Mouse (Mus musculus) megakaryocyte, embryonic 14.5 days (primary cell): Measurements from ENCODE around the gene Fam189a1. TPM values are rescaled to one million over a fixed set of nuclear protein-coding genes. Genes with fewer than 3 reads are reported as not detected.
A peak's percentile ranks its signal among the peaks of the same experiment; 100 is the strongest.

Experiments
- H3K27me3 ChIP-seq: replicated peaks from 2 replicates; pipeline ENCODE3; 2012; ENCODE audit warnings: inconsistent platforms
- H3K36me3 ChIP-seq: replicated peaks from 2 replicates; pipeline ENCODE3; 2012; ENCODE audit warnings: low read length, inconsistent platforms, mixed read lengths
- H3K4me1 ChIP-seq: 2 replicates; pipeline ENCODE4 v1.6.1; 2012; ENCODE audit warnings: inconsistent platforms
- H3K4me3 ChIP-seq: replicated peaks from 2 replicates; pipeline ENCODE3; 2012; ENCODE audit warnings: moderate library complexity, mild to moderate bottlenecking, inconsistent platforms
- H3K9me3 ChIP-seq: 2 replicates; pipeline ENCODE4 v1.6.1; 2012; ENCODE audit warnings: inconsistent platforms
- FLI1 ChIP-seq: IDR thresholded peaks from 2 replicates; pipeline ENCODE4 v1.6.1; 2012; ENCODE audit warnings: low read length, inconsistent platforms, mixed read lengths
- GATA1 ChIP-seq: IDR thresholded peaks from 3 replicates; pipeline ENCODE4 v1.6.1; 2012; ENCODE audit warnings: mixed read lengths, low read length, inconsistent platforms, borderline replicate concordance
- polyA plus RNA-seq: library from polyadenylated mRNA; stranded (reverse); fragments of >175 nt; gene quantifications from 2 replicates; pipeline ENCODE4 v1.2.3, GENCODE M21; 2012; ENCODE audit warnings: low replicate concordance; ENCODE audit not compliant: insufficient read depth

Gene Fam189a1
- polyA plus RNA-seq, 1 experiment = not detected

GRCm38 (mm10) chr7:64855389-64855927, 300.9 kb downstream of the Fam189a1 start:
- TF ChIP-seq FLI1 (no peak), GATA1 (no peak)
- H3K9me3 ChIP-seq = peaks cover 14% of the 10 kb centered on the region; the same call in 1 of the 2 replicates
- H3K4me3 ChIP-seq = peak overlapping the region; percentile 79
- H3K36me3 ChIP-seq = no peaks in the 10 kb centered on the region
- H3K4me1 ChIP-seq = no peaks in the 10 kb centered on the region
- H3K27me3 ChIP-seq = no peaks in the 10 kb centered on the region

GRCm38 (mm10) chr7:64850791-64851190, 305.6 kb downstream of the Fam189a1 start:
- TF ChIP-seq GATA1 (no peak), FLI1 (no peak)
- Histone ChIP-seq H3K4me3 (no peak overlapping the region), H3K9me3 (0 out of 2 replicates have a peak, but pooled peaks cover 7% of the 10 kb centered on the region), H3K27me3 (no peaks in the 10 kb centered on the region), H3K36me3 (no peaks in the 10 kb centered on the region), H3K4me1 (no peaks in the 10 kb centered on the region)

- H3K9me3 ChIP-seq = no peaks in the 10 kb centered on the region
- H3K27me3 ChIP-seq = no peaks in the 10 kb centered on the region
- TF ChIP-seq FLI1 (no peak), GATA1 (no peak)
- no peaks in the 10 kb centered on the region for H3K4me1 ChIP-seq
- H3K36me3 ChIP-seq = no peaks in the 10 kb centered on the region
- H3K4me3 ChIP-seq = no peak overlapping the region
Observed at GRCm38 (mm10) chr7:64847366-64847899, 308.9 kb downstream of the Fam189a1 start.

- H3K4me3 ChIP-seq = no peak overlapping the region
- no peaks in the 10 kb centered on the region for H3K36me3 ChIP-seq
- TF ChIP-seq FLI1 = no peak
- no peak for TF ChIP-seq GATA1
- no peaks in the 10 kb centered on the region for H3K4me1 ChIP-seq
- H3K9me3 ChIP-seq = no peaks in the 10 kb centered on the region
- no peaks in the 10 kb centered on the region for H3K27me3 ChIP-seq
Observed at GRCm38 (mm10) chr7:64846061-64846460, 310.3 kb downstream of the Fam189a1 start.

- H3K4me1 ChIP-seq = no peaks in the 10 kb centered on the region
Observed at GRCm38 (mm10) chr7:64840946-64841659, 315.3 kb downstream of the Fam189a1 start.

GRCm38 (mm10) chr7:64840576-64840895, 315.8 kb downstream of the Fam189a1 start:
- TF ChIP-seq GATA1 (no peak), FLI1 (no peak)
- Histone ChIP-seq H3K4me3 (no peak overlapping the region), H3K27me3 (peaks cover 9% of the 10 kb centered on the region), H3K4me1 (no peaks in the 10 kb centered on the region), H3K36me3 (no peaks in the 10 kb centered on the region), H3K9me3 (peaks cover 14% of the 10 kb centered on the region; the same call in 1 of the 2 replicates)

More at GRCm38 (mm10) chr7:64840946-64841659, 315.3 kb downstream of the Fam189a1 start:
- H3K27me3 ChIP-seq = peaks cover 9% of the 10 kb centered on the region
- H3K36me3 ChIP-seq = no peaks in the 10 kb centered on the region
- H3K4me3 ChIP-seq = no peak overlapping the region
- H3K9me3 ChIP-seq = peaks cover 10% of the 10 kb centered on the region; the same call in 1 of the 2 replicates
- no peak for TF ChIP-seq GATA1
- no peak for TF ChIP-seq FLI1

- peak overlapping the region; percentile 13 for H3K4me3 ChIP-seq
- H3K36me3 ChIP-seq = no peaks in the 10 kb centered on the region
Observed at GRCm38 (mm10) chr7:64839801-64840575, 316.4 kb downstream of the Fam189a1 start.

GRCm38 (mm10) chr7:64839281-64839680, 317.1 kb downstream of the Fam189a1 start:
- TF ChIP-seq GATA1 (no peak), FLI1 (no peak)
- Histone ChIP-seq H3K36me3 (no peaks in the 10 kb centered on the region), H3K27me3 (peaks cover 9% of the 10 kb centered on the region), H3K4me3 (no peak overlapping the region), H3K9me3 (peaks cover 14% of the 10 kb centered on the region; the same call in 1 of the 2 replicates), H3K4me1 (no peaks in the 10 kb centered on the region)

More at GRCm38 (mm10) chr7:64839801-64840575, 316.4 kb downstream of the Fam189a1 start:
- Histone ChIP-seq H3K27me3 (peaks cover 9% of the 10 kb centered on the region), H3K9me3 (peaks cover 14% of the 10 kb centered on the region; the same call in 1 of the 2 replicates), H3K4me1 (no peaks in the 10 kb centered on the region)
- no peak for TF ChIP-seq FLI1
- no peak for TF ChIP-seq GATA1

- no peaks in the 10 kb centered on the region for H3K4me1 ChIP-seq
- no peak overlapping the region for H3K4me3 ChIP-seq
- H3K27me3 ChIP-seq = no peaks in the 10 kb centered on the region
- H3K9me3 ChIP-seq = peaks cover 12% of the 10 kb centered on the region
- H3K36me3 ChIP-seq = no peaks in the 10 kb centered on the region
- TF ChIP-seq GATA1 = no peak
- no peak for TF ChIP-seq FLI1
Observed at GRCm38 (mm10) chr7:64830214-64830995, 326.0 kb downstream of the Fam189a1 start.
